Mouse (Mus musculus) forebrain, embryonic 13.5 days (tissue): ENCODE measurements at regions not wholly inside any gene's neighbourhood (a gene's known extent, or its start where the extent isn't known, plus 50 kb on each side); places are given as distances from the start of the nearest gene placed in this dataset.
A peak's percentile ranks its signal among the peaks of the same experiment; 100 is the strongest.

ENCODE experiments used
- ATAC-seq: fragments of 200-750 bp; cut with Nextera tagmentation; 2 replicates; pipeline ENCODE4 v1.8.0; 2017
- H3K27ac ChIP-seq: fragments of 300-500 bp; sonication (generic); 2 replicates; pipeline ENCODE4 v1.5.1; 2015; ENCODE audit warnings: inconsistent platforms, mild to moderate bottlenecking, moderate library complexity
- H3K27me3 ChIP-seq: fragments of 300-500 bp; sonication (generic); 2 replicates; pipeline ENCODE4 v1.6.1; 2015; ENCODE audit warnings: mild to moderate bottlenecking, inconsistent platforms
- H3K36me3 ChIP-seq: fragments of 300-500 bp; sonication (generic); 2 replicates; pipeline ENCODE4 v1.6.1; 2015; ENCODE audit warnings: mild to moderate bottlenecking, inconsistent platforms; ENCODE audit not compliant: poor library complexity, severe bottlenecking
- H3K4me1 ChIP-seq: fragments of 300-500 bp; sonication (generic); 2 replicates; pipeline ENCODE4 v1.6.1; 2015; ENCODE audit warnings: inconsistent platforms
- H3K4me2 ChIP-seq: fragments of 300-500 bp; sonication (generic); 2 replicates; pipeline ENCODE4 v1.6.1; 2015; ENCODE audit warnings: inconsistent platforms, mild to moderate bottlenecking, moderate library complexity
- H3K4me3 ChIP-seq: fragments of 300-500 bp; sonication (generic); 2 replicates; pipeline ENCODE4 v1.5.1; 2015; ENCODE audit warnings: mild to moderate bottlenecking, inconsistent platforms
- H3K9ac ChIP-seq: fragments of 300-500 bp; sonication (generic); 2 replicates; pipeline ENCODE4 v1.6.1; 2015; ENCODE audit warnings: mild to moderate bottlenecking, inconsistent platforms
- H3K9me3 ChIP-seq: fragments of 300-500 bp; sonication (generic); replicated peaks from 2 replicates; pipeline ENCODE4 v1.6.1; 2016; ENCODE audit warnings: inconsistent platforms
- WGBS: fragments of 180-500 bp; shearing (Covaris S2); methylation state at CpG from one replicate; pipeline ENCODE4 v1.1.7; 2015; 5-methylcytosine and 5-hydroxymethylcytosine counted together

DNA sequence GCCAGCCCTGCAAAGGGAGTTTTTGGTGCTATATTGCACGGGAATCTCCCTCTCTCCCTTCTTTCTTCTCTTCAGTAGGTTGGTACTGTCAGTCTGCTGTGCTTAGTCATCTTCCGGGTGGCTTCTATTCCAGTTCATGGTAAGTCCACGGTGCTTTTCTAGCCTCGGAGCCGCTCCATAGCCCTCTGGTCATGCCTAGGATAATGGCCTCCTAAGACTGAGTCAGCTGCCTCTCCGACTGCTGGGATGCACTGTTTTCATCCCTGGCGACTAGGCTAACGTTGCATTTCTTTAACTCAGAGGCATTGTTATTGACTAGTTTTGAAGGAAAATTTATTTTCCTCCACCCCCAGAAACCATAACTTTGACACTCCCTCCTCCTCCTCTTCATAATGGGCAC, 54.4 kb downstream of the Pcdh8 start:
- H3K27me3 ChIP-seq: no peaks in the 10 kb centered on the region
- no peak overlapping the region for H3K4me3 ChIP-seq
- no peak overlapping the region for H3K4me2 ChIP-seq
- 53% methylated on average over 8 of the region's 8 CpGs for WGBS
- peaks cover 16% of the 10 kb centered on the region; the same call in 1 of the 2 replicates for H3K4me1 ChIP-seq
- H3K9ac ChIP-seq: no peak overlapping the region
- ATAC-seq: no peak
- peak overlapping the region; percentile 20; the same call in 1 of the 2 replicates for H3K27ac ChIP-seq
- no peaks in the 10 kb centered on the region for H3K36me3 ChIP-seq
- H3K9me3 ChIP-seq: no peaks in the 10 kb centered on the region

DNA sequence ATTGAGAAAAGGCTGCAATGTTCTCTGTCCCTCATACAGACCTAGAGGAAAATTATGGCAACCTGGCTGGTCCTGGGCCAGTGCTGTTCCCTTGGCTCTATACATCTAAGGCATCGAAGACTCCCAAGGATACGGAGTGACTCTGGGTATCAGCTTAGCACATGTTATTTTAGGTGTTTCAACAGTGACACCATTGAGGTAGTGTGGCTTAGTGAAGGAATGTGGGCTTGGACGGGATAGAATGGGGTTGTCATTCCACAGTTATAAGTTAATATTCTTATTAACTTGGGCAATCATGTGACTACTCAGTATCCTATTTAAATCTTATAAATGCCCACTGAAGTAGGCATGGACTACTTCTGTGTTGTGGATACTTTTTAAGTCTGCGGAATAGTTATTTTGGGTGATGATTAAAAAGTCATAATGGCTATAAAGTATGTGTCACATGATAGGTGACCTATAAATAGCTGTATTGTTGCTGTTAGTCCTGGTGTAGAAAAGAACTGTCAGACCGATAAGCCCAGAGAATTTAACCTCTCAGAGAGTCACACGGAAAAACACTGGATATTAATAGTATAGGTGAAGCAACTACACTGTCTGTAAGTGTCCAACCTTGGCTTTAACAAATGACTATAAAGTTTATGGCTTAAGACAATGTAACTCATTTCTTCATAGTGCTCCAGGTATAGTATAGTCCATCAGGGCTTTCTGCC, 50.7 kb upstream of the Cnmd start:
- WGBS: 86% methylated on average over 6 of the region's 6 CpGs
- no peak overlapping the region for H3K4me3 ChIP-seq
- no peak for ATAC-seq
- no peak overlapping the region for H3K4me2 ChIP-seq
- H3K27me3 ChIP-seq: no peaks in the 10 kb centered on the region
- H3K9me3 ChIP-seq: no peaks in the 10 kb centered on the region
- H3K36me3 ChIP-seq: no peaks in the 10 kb centered on the region
- H3K27ac ChIP-seq: no peak overlapping the region
- no peak overlapping the region for H3K9ac ChIP-seq
- peaks cover 16% of the 10 kb centered on the region; the same call in 1 of the 2 replicates for H3K4me1 ChIP-seq
